Mouse (Mus musculus) kidney, postnatal 0 days (tissue): Measurements from ENCODE around the gene Gna11. TPM values are rescaled to one million over a fixed set of nuclear protein-coding genes. Genes with fewer than 3 reads are reported as not detected.

Source experiments
- ATAC-seq: fragments of 200-750 bp; cut with Nextera tagmentation; replicated peaks from 2 replicates; pipeline ENCODE4 v1.8.0; 2017; ENCODE audit warnings: low read depth, moderate number of reproducible peaks, moderate TSS enrichment, moderate library complexity; ENCODE audit not compliant: low FRiP score
- DNase-seq: peaks from one replicate; pipeline ENCODE4 v3.0.0-alpha.2; 2016; ENCODE audit warnings: low spot score
- H3K27ac ChIP-seq: fragments of 300-500 bp; sonication (generic); 2 replicates; pipeline ENCODE4 v1.5.1; 2014; ENCODE audit warnings: mild to moderate bottlenecking
- H3K27me3 ChIP-seq: fragments of 300-500 bp; sonication (generic); 2 replicates; pipeline ENCODE4 v1.6.1; 2014; ENCODE audit warnings: low read length, mixed read lengths; ENCODE audit not compliant: insufficient read depth
- H3K36me3 ChIP-seq: fragments of 300-500 bp; sonication (generic); 2 replicates; pipeline ENCODE4 v1.6.1; 2014; ENCODE audit warnings: low read length, mixed read lengths; ENCODE audit not compliant: insufficient read depth
- H3K4me1 ChIP-seq: fragments of 300-500 bp; sonication (generic); replicated peaks from 2 replicates; pipeline ENCODE4 v1.6.1; 2014; ENCODE audit warnings: antibody characterized with exemption, low read length, mixed read lengths; ENCODE audit not compliant: insufficient read depth
- H3K4me2 ChIP-seq: fragments of 300-500 bp; sonication (generic); 2 replicates; pipeline ENCODE4 v1.6.1; 2014; ENCODE audit warnings: mild to moderate bottlenecking, low read length, moderate library complexity, mixed read lengths
- H3K4me3 ChIP-seq: fragments of 300-500 bp; sonication (generic); replicated peaks from 2 replicates; pipeline ENCODE4 v1.5.1; 2014; ENCODE audit warnings: low read depth, low read length
- H3K9ac ChIP-seq: fragments of 300-500 bp; sonication (generic); 2 replicates; pipeline ENCODE4 v1.6.1; 2014; ENCODE audit warnings: low read depth, low read length
- H3K9me3 ChIP-seq: fragments of 300-500 bp; sonication (generic); replicated peaks from 2 replicates; pipeline ENCODE4 v1.6.1; 2016; ENCODE audit warnings: low read length, inconsistent platforms, mixed read lengths
- CTCF ChIP-seq: IDR thresholded peaks from 2 replicates; pipeline ENCODE4 v1.5.1; 2016; ENCODE audit warnings: antibody characterized with exemption, low read depth, mild to moderate bottlenecking, moderate library complexity
- WGBS: fragments of 180-500 bp; shearing (Covaris S2); extraction: QIAGEN DNeasy Blood & Tissue Kit; methylation state at CpG from one replicate; pipeline ENCODE4 v1.1.7; 2014; 5-methylcytosine and 5-hydroxymethylcytosine counted together
- polyA plus RNA-seq: library from polyadenylated mRNA; unstranded; fragments of >200 nt; fragmentation: Nextera tagmentation; extraction: Ambion mirVana; gene quantifications from 2 replicates; pipeline ENCODE4 v1.2.1, GENCODE M21; 2015

The Gna11 gene
- polyA plus RNA-seq, 1 experiment from 2014 or later = 69.5 TPM

GRCm38 (mm10) chr10:81572975-81573374 is 28.0 kb upstream of the Gna11 start:
- ATAC-seq (no peak), DNase-seq (peak; percentile 43)
- no peak overlapping the region for H3K4me2 ChIP-seq
- H3K9ac ChIP-seq = no peak overlapping the region
- H3K4me1 ChIP-seq = peaks cover 34% of the 10 kb centered on the region
- no peak overlapping the region for H3K4me3 ChIP-seq
- no peak overlapping the region for H3K27ac ChIP-seq
- H3K9me3 ChIP-seq = no peaks in the 10 kb centered on the region
- TF ChIP-seq CTCF = no peak
- H3K27me3 ChIP-seq = 0 out of 2 replicates have a peak, but pooled peaks cover 6% of the 10 kb centered on the region
- 21% methylated on average over 9 of the region's 9 CpGs for WGBS
- no peaks in the 10 kb centered on the region for H3K36me3 ChIP-seq

GRCm38 (mm10) chr10:81572133-81572671 is 27.2 kb upstream of the Gna11 start:
- DNase-seq (no peak), ATAC-seq (no peak)
- Histone ChIP-seq H3K36me3 (no peaks in the 10 kb centered on the region), H3K27me3 (0 out of 2 replicates have a peak, but pooled peaks cover 6% of the 10 kb centered on the region), H3K9ac (peak overlapping the region; percentile 28; the same call in 1 of the 2 replicates), H3K27ac (peak overlapping the region; percentile 65), H3K4me2 (peak overlapping the region; percentile 50), H3K4me3 (peak overlapping the region; percentile 10; the same call in 1 of the 2 replicates), H3K9me3 (no peaks in the 10 kb centered on the region), H3K4me1 (peaks cover 34% of the 10 kb centered on the region)
- no peak for TF ChIP-seq CTCF
- 8% methylated on average over 9 of the region's 9 CpGs for WGBS

- 0 out of 2 replicates have a peak, but pooled peaks cover 6% of the 10 kb centered on the region for H3K27me3 ChIP-seq
- no peak for TF ChIP-seq CTCF
- H3K27ac ChIP-seq = peak overlapping the region; percentile 79
- peak; percentile 90 for ATAC-seq
- H3K4me1 ChIP-seq = peaks cover 34% of the 10 kb centered on the region
- peak overlapping the region; percentile 41 for H3K4me3 ChIP-seq
- peak; percentile 99 for DNase-seq
- WGBS = under 1% methylated on average over 18 of the region's 18 CpGs
- H3K4me2 ChIP-seq = peak overlapping the region; percentile 89
- H3K36me3 ChIP-seq = 0 out of 2 replicates have a peak, but pooled peaks cover 3% of the 10 kb centered on the region
- H3K9me3 ChIP-seq = no peaks in the 10 kb centered on the region
- no peak overlapping the region for H3K9ac ChIP-seq
Measured at GRCm38 (mm10) chr10:81571501-81571876, 26.5 kb upstream of the Gna11 start.

GRCm38 (mm10) chr10:81570831-81571500 is 26.0 kb upstream of the Gna11 start:
- peak overlapping the region; percentile 41 for H3K4me3 ChIP-seq
- under 1% methylated on average over 33 of the region's 34 CpGs for WGBS
- H3K9me3 ChIP-seq = no peaks in the 10 kb centered on the region
- no peak overlapping the region for H3K9ac ChIP-seq
- H3K27ac ChIP-seq = peak overlapping the region; percentile 79
- DNase-seq = peak; percentile 97
- H3K36me3 ChIP-seq = 0 out of 2 replicates have a peak, but pooled peaks cover 8% of the 10 kb centered on the region
- TF ChIP-seq CTCF = no peak
- peaks cover 34% of the 10 kb centered on the region for H3K4me1 ChIP-seq
- peak overlapping the region; percentile 89 for H3K4me2 ChIP-seq
- peak; percentile 49 for ATAC-seq
- 0 out of 2 replicates have a peak, but pooled peaks cover 6% of the 10 kb centered on the region for H3K27me3 ChIP-seq

GRCm38 (mm10) chr10:81570238-81570800 is 25.3 kb upstream of the Gna11 start:
- no peak for TF ChIP-seq CTCF
- H3K9ac ChIP-seq = no peak overlapping the region
- no peak for ATAC-seq
- peak overlapping the region; percentile 89 for H3K4me2 ChIP-seq
- 1% methylated on average over 8 of the region's 11 CpGs for WGBS
- no peaks in the 10 kb centered on the region for H3K9me3 ChIP-seq
- H3K36me3 ChIP-seq = peaks cover 14% of the 10 kb centered on the region; the same call in 1 of the 2 replicates
- H3K27ac ChIP-seq = peak overlapping the region; percentile 79
- peak overlapping the region; percentile 41 for H3K4me3 ChIP-seq
- H3K4me1 ChIP-seq = peaks cover 29% of the 10 kb centered on the region
- peak; percentile 53 for DNase-seq
- 0 out of 2 replicates have a peak, but pooled peaks cover 6% of the 10 kb centered on the region for H3K27me3 ChIP-seq

GRCm38 (mm10) chr10:81569507-81570237 is 24.7 kb upstream of the Gna11 start:
- no peak for TF ChIP-seq CTCF
- Histone ChIP-seq H3K27ac (peak overlapping the region; percentile 79), H3K4me1 (peaks cover 28% of the 10 kb centered on the region), H3K4me3 (no peak overlapping the region), H3K9me3 (no peaks in the 10 kb centered on the region), H3K9ac (no peak overlapping the region), H3K4me2 (no peak overlapping the region), H3K27me3 (0 out of 2 replicates have a peak, but pooled peaks cover 6% of the 10 kb centered on the region), H3K36me3 (peaks cover 19% of the 10 kb centered on the region; the same call in 1 of the 2 replicates)
- DNase-seq (no peak), ATAC-seq (no peak)
- WGBS = 57% methylated on average over 9 of the region's 9 CpGs
